Mouse (Mus musculus): Measurements from ENCODE around the gene 1110008P14Rik. TPM values are rescaled to one million over a fixed set of nuclear protein-coding genes. Genes with fewer than 3 reads are reported as not detected.

1110008P14Rik gene
- 31.8 and 39.5 TPM in 2 replicates for total RNA-seq (2017)

GRCm38 (mm10) chr2:32381775-32382223 lies at the start of gene 1110008P14Rik:
TSS of gene 1110008P14Rik (minus strand) at chr2:32381938.
- peak; percentile 86 for ATAC-seq (ENCODE audit: extremely low read depth, insufficient number of reproducible peaks, low FRiP score, poor library complexity, severe bottlenecking)

- ATAC-seq (ENCODE audit: extremely low read depth, insufficient number of reproducible peaks, low FRiP score, poor library complexity, severe bottlenecking) = no peak
These were observed 49.3 kb upstream of the 1110008P14Rik start for GRCm38 (mm10) chr2:32430701-32431676.

- ATAC-seq (ENCODE audit: extremely low read depth, insufficient number of reproducible peaks, low FRiP score, poor library complexity, severe bottlenecking) = no peak
These were observed 47.6 kb upstream of the 1110008P14Rik start for GRCm38 (mm10) chr2:32429215-32429891.

GRCm38 (mm10) chr2:32428262-32428722 lies 46.6 kb upstream of the 1110008P14Rik start:
- ATAC-seq (ENCODE audit: extremely low read depth, insufficient number of reproducible peaks, low FRiP score, poor library complexity, severe bottlenecking) = no peak

- no peak for ATAC-seq (ENCODE audit: extremely low read depth, insufficient number of reproducible peaks, low FRiP score, poor library complexity, severe bottlenecking)
These were observed 46.0 kb upstream of the 1110008P14Rik start for GRCm38 (mm10) chr2:32427720-32428119.

GRCm38 (mm10) chr2:32426141-32426540 lies 44.4 kb upstream of the 1110008P14Rik start:
- no peak for ATAC-seq (ENCODE audit: extremely low read depth, insufficient number of reproducible peaks, low FRiP score, poor library complexity, severe bottlenecking)

GRCm38 (mm10) chr2:32425568-32425967 lies 43.8 kb upstream of the 1110008P14Rik start:
- no peak for ATAC-seq (ENCODE audit: extremely low read depth, insufficient number of reproducible peaks, low FRiP score, poor library complexity, severe bottlenecking)

GRCm38 (mm10) chr2:32424796-32425195 lies 43.1 kb upstream of the 1110008P14Rik start:
- ATAC-seq (ENCODE audit: extremely low read depth, insufficient number of reproducible peaks, low FRiP score, poor library complexity, severe bottlenecking) = no peak

GRCm38 (mm10) chr2:32423481-32424331 lies 42.0 kb upstream of the 1110008P14Rik start:
- peak; percentile 22; the same call in 1 of the 2 replicates for ATAC-seq (ENCODE audit: extremely low read depth, insufficient number of reproducible peaks, low FRiP score, poor library complexity, severe bottlenecking)

GRCm38 (mm10) chr2:32421851-32422251 lies 40.1 kb upstream of the 1110008P14Rik start:
- ATAC-seq (ENCODE audit: extremely low read depth, insufficient number of reproducible peaks, low FRiP score, poor library complexity, severe bottlenecking) = no peak

GRCm38 (mm10) chr2:32420647-32421046 lies 38.9 kb upstream of the 1110008P14Rik start:
- ATAC-seq (ENCODE audit: extremely low read depth, insufficient number of reproducible peaks, low FRiP score, poor library complexity, severe bottlenecking) = no peak

- ATAC-seq (ENCODE audit: extremely low read depth, insufficient number of reproducible peaks, low FRiP score, poor library complexity, severe bottlenecking) = no peak
These were observed 38.4 kb upstream of the 1110008P14Rik start for GRCm38 (mm10) chr2:32420066-32420608.

- ATAC-seq (ENCODE audit: extremely low read depth, insufficient number of reproducible peaks, low FRiP score, poor library complexity, severe bottlenecking) = no peak
These were observed 37.6 kb upstream of the 1110008P14Rik start for GRCm38 (mm10) chr2:32419359-32419758.

GRCm38 (mm10) chr2:32418430-32419151 lies 36.9 kb upstream of the 1110008P14Rik start:
- no peak for ATAC-seq (ENCODE audit: extremely low read depth, insufficient number of reproducible peaks, low FRiP score, poor library complexity, severe bottlenecking)

GRCm38 (mm10) chr2:32417486-32417885 lies 35.7 kb upstream of the 1110008P14Rik start:
- no peak for ATAC-seq (ENCODE audit: extremely low read depth, insufficient number of reproducible peaks, low FRiP score, poor library complexity, severe bottlenecking)

GRCm38 (mm10) chr2:32416556-32416955 lies 34.8 kb upstream of the 1110008P14Rik start:
- ATAC-seq (ENCODE audit: extremely low read depth, insufficient number of reproducible peaks, low FRiP score, poor library complexity, severe bottlenecking) = no peak

GRCm38 (mm10) chr2:32415801-32416200 lies 34.1 kb upstream of the 1110008P14Rik start:
- ATAC-seq (ENCODE audit: extremely low read depth, insufficient number of reproducible peaks, low FRiP score, poor library complexity, severe bottlenecking) = no peak

GRCm38 (mm10) chr2:32413936-32414335 lies 32.2 kb upstream of the 1110008P14Rik start:
- ATAC-seq (ENCODE audit: extremely low read depth, insufficient number of reproducible peaks, low FRiP score, poor library complexity, severe bottlenecking) = no peak
